Mouse (Mus musculus) ES-Bruce4 (cell line): ENCODE measurements around the gene Esyt2.

Experiments
- CTCF ChIP-seq: IDR thresholded peaks from one replicate; pipeline ENCODE4 v1.8.1; 2011; ENCODE audit warnings: low read depth, low read length
- EP300 ChIP-seq: IDR thresholded peaks from 2 replicates; pipeline ENCODE4 v1.6.1; 2011; ENCODE audit warnings: low read depth, low read length; ENCODE audit not compliant: insufficient read depth
- POLR2A ChIP-seq: IDR thresholded peaks from one replicate; pipeline ENCODE4 v1.8.1; 2011; ENCODE audit warnings: low read length; ENCODE audit not compliant: insufficient read depth

DNA sequence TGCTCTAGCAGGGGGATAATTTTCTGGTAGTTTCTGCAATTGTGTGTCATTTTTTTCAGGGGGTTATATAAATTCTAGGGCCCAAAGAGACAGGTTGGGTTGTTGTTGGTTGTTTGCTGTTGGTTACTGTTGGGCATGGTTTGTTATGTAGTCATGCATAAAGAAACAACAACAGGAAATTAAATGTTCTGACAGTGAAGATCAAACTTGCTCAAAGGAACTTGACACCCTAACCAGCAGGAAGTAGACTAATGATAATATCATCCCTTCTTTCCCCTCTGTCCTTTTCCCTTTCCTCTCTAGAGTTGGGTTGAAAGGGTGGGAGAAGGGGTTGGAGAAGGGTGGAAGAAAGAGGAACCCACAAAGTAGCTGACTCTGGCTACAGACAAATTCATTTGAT, 103.0 kb downstream of the Esyt2 start:
- TF ChIP-seq CTCF: no peak
- no peak for TF ChIP-seq POLR2A
- TF ChIP-seq EP300: no peak
